Mouse (Mus musculus) cerebellum, adult 9-11 months (tissue): ENCODE data around the gene Poldip3.

Source experiments
- DNase-seq: peaks from one replicate; pipeline ENCODE4 v3.0.0; 2022

Gene Poldip3

GRCm38 (mm10) chr15:83083530-83083929, 65.7 kb downstream of the Poldip3 start:
- DNase-seq: no peak
